Mouse (Mus musculus) heart, postnatal 25 days (tissue): ENCODE measurements at regions not wholly inside any gene's neighbourhood (a gene's known extent, or its start where the extent isn't known, plus 50 kb on each side); places are given as distances from the start of the nearest gene placed in this dataset.
"Not testable (repeated sequence)": the region's sequence is repeated elsewhere in the genome, so short reads cannot be mapped to it uniquely, and the experiment has no call there.

Source experiments
- DNase-seq: peaks from one replicate; pipeline ENCODE4 v3.0.0; 2022; ENCODE audit warnings: low spot score
- intact Hi-C: fragments of 180-260 bp; cut with DNase I; formaldehyde crosslinking; loops from one replicate; pipeline ENCODE4 v1.15.1; 2025

- intact Hi-C loops: no loop called here
- DNase-seq: no peak
Measured at GRCm38 (mm10) chr9:9606322-9606721, 367.4 kb upstream of the Arhgap42 start.

DNA sequence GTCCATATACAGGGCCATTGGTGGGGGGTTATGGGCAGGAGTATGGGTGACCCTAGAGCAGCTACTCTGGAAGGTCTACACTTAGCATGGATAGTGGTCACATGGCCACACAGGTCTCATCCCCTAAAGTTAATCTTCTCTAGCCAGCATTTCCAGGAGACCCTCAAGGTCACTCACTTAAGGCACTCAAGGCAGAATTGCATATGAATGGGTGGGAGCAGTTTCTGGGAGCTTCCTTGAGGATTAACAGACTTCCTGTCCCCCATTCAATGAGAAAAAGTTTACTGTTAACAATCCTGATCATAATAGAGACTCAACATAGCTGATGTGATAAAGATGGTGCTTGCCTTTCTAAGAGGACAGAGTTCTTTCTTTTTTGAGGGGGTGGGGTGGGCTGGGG lies 352.4 kb upstream of the Arhgap42 start:
- intact Hi-C loops: no loop called here
- DNase-seq: no peak

- intact Hi-C loops: loop anchor here (10.0 kb wide), 1 partner anchor 168 kb away; no protein-coding TSS in a partner anchor
- no peak for DNase-seq
Measured at GRCm38 (mm10) chr9:9583011-9583605, 344.2 kb upstream of the Arhgap42 start.

- intact Hi-C loops: loop anchor here (10.0 kb wide), 1 partner anchor 168 kb away; no protein-coding TSS in a partner anchor
- no peak for DNase-seq
Measured at GRCm38 (mm10) chr9:9582301-9583010, 343.6 kb upstream of the Arhgap42 start.

- intact Hi-C loops: no loop called here
- DNase-seq: no peak
Measured at GRCm38 (mm10) chr9:9568040-9568649, 329.2 kb upstream of the Arhgap42 start.

DNA sequence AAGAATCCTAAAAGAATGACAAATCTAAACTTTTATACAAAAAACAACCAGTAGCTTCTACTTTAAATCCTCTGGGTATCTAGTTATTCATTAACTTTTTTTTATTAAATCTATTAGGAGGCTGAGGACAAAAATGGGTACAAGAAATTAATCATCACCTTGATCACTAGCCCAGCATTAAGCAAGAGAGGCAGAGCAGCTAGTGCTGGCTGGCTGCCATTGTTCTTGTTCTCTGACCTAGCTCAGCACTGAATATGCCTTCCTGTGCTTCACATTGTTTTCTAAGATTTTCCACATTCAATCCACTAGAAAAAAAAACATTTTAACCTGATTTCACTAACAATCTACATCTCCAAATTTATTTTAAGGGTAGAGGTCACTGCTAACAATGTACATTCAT lies 325.6 kb upstream of the Arhgap42 start:
- DNase-seq: no peak

GRCm38 (mm10) chr9:9548657-9549056 lies 309.8 kb upstream of the Arhgap42 start:
- intact Hi-C loops: no loop called here
- DNase-seq: no peak

More for the DNA sequence above, 325.6 kb upstream of the Arhgap42 start:
- intact Hi-C loops: no loop called here

GRCm38 (mm10) chr9:9547570-9547969 lies 308.7 kb upstream of the Arhgap42 start:
- DNase-seq: no peak
- intact Hi-C loops: no loop called here

- intact Hi-C loops: no loop called here
- no peak for DNase-seq
Measured at GRCm38 (mm10) chr9:9547121-9547520, 308.2 kb upstream of the Arhgap42 start.

- intact Hi-C loops: no loop called here
- no peak for DNase-seq
Measured at GRCm38 (mm10) chr9:9500345-9500744, 261.4 kb upstream of the Arhgap42 start.

DNA sequence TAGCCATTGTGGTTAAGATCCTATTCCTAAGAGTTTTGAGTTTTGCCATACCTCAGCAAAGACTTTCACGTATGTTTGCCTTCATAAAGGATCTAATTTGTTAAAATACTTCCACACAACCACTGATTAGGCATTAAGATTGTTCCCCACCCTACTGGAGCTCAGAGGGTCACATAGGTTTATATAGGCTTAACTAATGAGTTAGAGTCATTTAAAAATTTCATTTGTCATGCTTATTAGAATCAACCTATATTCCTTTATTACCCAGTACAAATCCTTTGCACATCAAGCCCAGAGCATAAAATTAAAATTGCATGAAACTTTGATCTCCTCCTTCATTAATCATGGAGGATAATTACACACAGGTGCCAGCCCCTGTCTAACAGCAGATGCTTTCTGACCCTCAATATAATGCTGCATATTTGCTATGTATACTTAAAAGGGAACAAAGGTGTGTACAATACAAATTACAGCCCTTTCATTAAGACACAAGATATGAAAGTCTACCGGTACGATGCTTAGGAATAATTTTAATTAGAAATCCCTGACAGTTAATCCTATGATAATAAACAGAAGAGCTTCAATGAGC lies 254.8 kb upstream of the Arhgap42 start:
- intact Hi-C loops: no loop called here
- DNase-seq: no peak

- intact Hi-C loops: no loop called here
- no peak for DNase-seq
Measured at GRCm38 (mm10) chr9:9477145-9477544, 238.2 kb upstream of the Arhgap42 start.

- intact Hi-C loops: no loop called here
- DNase-seq: no peak
Measured at GRCm38 (mm10) chr9:9475009-9475744, 236.3 kb upstream of the Arhgap42 start.

DNA sequence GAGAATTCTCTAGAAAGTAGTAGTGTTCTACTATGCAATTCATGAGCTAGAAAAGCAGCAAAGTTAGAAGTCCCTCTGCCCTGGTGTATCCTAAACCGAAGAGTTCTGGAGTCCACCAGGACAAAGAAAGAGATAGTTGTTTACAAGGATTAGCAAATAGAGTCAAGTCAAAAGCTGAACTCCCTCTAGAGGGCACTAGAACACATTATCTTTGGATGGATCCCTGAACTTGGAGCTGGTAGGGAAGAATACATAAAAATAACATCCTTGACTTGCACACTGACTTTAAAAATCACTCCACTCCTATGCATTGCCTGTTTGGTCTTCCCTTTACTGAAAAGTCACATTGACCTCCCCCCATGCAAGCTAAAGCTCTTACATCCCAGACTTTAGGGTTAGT lies 205.3 kb upstream of the Arhgap42 start:
- DNase-seq: no peak
- intact Hi-C loops: no loop called here

DNA sequence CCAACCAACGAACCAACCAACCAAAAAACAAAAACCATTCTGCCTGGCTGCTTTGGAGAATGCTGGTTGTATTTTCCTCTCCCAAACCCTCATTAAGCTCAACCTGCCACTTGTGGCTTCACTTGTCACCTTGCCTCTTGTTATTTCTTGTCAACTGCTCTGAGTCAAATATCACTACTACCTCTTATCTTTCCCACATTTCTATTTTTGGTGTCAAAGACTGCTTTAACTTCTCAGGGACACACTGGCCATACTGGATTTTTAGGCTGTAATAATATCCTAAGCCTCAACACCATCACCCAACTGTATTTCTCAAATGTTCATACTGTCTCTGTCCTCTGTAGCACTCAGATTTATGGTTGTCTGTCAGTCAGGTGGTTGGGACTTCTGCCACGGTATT lies 181.4 kb upstream of the Arhgap42 start:
- no peak for DNase-seq
- intact Hi-C loops: no loop called here

DNA sequence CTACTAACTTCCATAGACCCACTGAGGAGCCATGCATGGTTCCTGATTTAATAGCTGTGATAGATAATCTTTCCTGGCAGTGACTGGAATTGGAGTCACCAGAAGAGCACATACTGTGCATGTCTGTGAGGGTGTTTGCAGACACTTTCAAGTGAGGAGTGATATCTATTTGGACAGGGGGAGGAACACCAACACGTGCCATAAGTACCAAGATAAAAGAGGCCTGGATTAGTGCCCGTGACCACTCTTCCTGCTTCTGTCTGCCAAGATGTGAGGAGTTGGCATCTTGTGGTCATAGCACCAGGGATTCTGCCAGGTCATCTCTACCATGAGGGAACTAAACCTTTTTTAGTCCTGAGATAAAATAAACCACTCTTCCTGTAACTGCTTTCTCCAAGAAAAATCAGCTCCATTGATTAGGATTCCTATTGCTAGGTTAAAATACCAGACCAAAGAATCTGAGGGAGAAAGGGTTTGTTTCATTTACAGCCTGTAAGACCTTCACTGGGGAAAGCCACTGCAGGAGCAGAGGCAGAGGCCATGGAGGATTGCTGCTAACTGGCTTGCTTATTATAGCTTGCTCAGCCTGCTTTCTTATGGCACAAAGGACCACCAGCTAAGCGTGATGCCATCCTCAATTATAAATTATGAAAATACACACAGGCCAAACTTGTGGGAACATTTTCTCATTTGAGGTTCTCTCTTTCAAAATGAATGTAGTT lies 173.7 kb upstream of the Arhgap42 start:
- DNase-seq: peak; percentile 26
- intact Hi-C loops: loop anchor here (10.0 kb wide), 1 partner anchor 172 kb away; no protein-coding TSS in a partner anchor

GRCm38 (mm10) chr9:9394190-9394589 lies 155.3 kb upstream of the Arhgap42 start:
- DNase-seq, intact Hi-C loops: not testable (repeated sequence)

DNA sequence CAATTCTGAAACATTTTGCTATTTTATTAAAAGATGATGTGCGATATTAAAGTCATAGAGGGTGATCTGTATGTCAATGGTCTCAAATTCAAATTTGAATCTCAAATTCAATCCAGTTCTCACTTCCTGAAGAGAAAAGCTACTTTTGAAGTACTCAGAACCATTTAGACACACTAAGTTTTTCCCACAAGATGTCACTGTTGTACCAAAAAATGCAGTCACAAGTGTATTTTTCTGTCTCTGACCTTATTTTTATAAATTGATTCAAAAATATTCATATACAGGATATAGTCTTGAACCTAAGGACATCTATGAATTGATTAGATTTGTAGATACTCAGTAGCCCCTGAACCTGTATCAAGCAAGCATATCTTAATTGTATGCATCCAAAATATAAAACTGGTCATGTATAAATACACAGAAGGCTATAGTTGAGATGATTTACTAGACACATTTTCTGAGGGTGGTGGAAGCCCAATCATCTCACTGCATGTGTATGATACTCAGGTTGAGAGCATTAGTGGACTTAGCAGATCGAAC lies 137.8 kb upstream of the Arhgap42 start:
- intact Hi-C loops: loop anchor here (10.0 kb wide), 1 partner anchor 1772 kb away; no protein-coding TSS in a partner anchor

GRCm38 (mm10) chr9:9375304-9375904 lies 136.5 kb upstream of the Arhgap42 start:
- no peak for DNase-seq
- intact Hi-C loops: loop anchor here (10.0 kb wide), 1 partner anchor 1771 kb away; no protein-coding TSS in a partner anchor

More for the DNA sequence above, 137.8 kb upstream of the Arhgap42 start:
- DNase-seq: no peak
